Mouse (Mus musculus) mouse embryonic stem cell (cell line): ENCODE results near the gene Tmem104.

Experiments
- in situ Hi-C, 2 experiments: fragments of 300-500 bp; cut with MboI; formaldehyde crosslinking; loops; 1 replicate in 1 of 2; 3 replicates in 1 of 2; pipeline ENCODE4 v1.14.3; 2019 to 2020; ENCODE audit warnings: low sequenced_read_pairs in 2 of 2, low pct_unique_long_range_greater_than_20kb in 1 of 2, mixed read lengths in 1 of 2; ENCODE audit not compliant: unreplicated experiment in 1 of 2

Gene Tmem104

GRCm38 (mm10) chr11:115243783-115244182, 56.5 kb downstream of the Tmem104 start:
- in situ Hi-C loops = no loop called here

DNA sequence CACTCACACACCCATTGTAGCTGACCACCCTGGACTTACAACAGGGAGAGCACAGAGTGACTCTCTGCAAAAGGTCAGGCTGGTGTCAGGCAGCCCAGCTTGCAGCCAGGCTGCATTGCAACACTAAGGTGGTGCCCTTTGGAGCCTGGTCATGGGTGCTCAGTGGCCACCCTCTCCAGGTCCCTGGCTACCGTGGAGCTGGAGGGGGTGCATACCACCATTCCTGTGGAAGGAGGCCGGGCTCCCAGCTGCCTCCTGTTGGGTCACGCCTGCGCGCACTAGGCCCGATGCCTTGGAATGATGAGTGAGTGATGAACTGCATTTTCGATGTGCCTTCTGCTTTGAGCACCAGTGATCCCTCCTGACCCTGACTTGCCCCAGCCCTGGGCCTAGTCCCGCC, 57.6 kb downstream of the Tmem104 start:
- in situ Hi-C loops = no loop called here

GRCm38 (mm10) chr11:115246386-115246785, 59.1 kb downstream of the Tmem104 start:
- in situ Hi-C loops = no loop called here

GRCm38 (mm10) chr11:115247240-115247639, 60.0 kb downstream of the Tmem104 start:
- in situ Hi-C loops = no loop called here

DNA sequence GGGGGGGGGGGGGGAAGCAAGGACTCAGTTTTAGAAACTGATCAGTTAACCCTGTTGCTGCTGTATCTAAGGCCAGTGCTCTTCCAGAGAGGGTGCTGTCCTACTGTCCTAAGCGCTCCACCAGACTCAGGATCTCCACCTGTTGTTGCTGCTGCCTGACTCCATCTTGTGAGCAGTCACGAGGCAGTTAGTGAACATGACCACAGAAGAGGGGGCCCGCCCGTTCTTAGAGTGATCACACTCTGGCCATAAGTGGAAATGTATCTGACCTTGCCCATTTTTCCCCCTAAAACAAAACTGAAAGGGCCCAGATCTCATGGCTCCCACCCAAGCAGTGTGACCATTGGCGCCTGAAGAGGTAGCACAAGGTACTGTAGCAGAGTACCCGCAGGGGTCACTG, 60.7 kb downstream of the Tmem104 start:
- in situ Hi-C loops = no loop called here

DNA sequence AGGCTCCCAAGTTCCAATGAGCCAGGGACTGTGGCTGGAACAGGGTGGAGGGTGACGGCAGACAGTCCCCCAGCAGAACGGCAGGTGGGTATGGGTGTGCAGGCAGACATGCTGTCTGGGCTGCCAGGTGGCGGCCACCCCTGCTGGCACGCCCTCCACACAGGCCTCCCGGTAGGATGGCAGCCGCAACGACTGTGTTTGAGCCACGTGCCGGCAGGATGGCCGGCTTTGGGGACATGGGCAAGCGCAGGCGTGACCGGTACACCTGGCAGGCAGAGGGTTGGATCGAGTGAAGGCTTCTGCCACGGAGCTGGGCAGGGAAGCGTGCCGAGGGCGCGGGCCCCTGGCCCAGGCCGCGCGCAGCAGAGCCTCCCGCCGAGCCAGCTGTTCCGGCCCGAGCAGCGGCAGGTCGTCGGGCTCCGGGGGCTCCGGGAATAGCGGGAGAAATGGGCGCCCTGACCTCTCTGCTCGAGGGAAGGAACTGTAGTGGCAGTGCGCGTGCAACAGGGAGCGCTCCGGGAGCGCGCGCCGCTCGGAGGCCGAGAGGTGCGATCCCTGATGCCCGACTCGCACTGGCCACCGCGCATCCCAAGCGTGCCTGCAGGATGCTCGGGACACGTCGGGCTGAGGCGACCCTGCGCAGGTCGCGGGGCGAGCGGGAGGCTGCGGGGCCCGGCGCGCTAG, 62.6 kb downstream of the Tmem104 start:
- in situ Hi-C loops = loop anchor here in 1 of 2 experiments (25.0 kb wide), 1 partner anchor 88 kb away; the partner anchor contains the start of gene Slc9a3r1

DNA sequence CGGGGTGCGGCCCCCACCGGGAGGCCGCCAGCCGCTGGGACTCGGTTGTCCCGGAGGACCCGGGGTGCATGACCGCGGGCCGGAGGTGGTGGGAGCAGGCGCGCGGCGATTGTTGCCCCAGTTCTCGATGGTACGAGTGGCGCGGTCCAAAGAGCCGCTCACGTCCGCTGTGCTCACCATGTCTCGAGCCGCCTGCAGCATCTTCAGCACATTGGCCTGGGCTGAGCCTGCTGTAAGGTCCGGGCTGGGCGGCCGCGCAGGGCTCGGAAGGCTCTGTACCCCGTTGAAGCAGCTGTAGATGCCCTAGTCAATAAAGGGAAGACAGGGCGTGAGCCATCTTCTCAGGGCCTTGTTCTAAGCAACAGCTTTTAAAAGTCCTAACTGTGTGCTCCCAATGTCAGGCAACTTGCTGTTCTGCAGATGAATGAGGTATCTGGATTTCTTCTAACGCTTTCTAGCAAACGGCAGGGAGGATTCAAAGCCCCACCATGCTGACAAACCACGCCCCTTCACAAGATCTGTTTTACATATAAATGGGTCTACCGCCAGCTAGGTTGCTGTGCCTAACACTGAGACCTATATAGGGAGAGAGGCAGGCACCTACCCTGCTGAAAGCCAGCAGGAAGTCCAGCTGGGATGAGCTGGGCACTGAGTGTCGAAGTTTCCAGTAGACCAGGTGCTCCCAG, 63.3 kb downstream of the Tmem104 start:
- in situ Hi-C loops = loop anchor here in 1 of 2 experiments (25.0 kb wide), 1 partner anchor 88 kb away; the partner anchor contains the start of gene Slc9a3r1

DNA sequence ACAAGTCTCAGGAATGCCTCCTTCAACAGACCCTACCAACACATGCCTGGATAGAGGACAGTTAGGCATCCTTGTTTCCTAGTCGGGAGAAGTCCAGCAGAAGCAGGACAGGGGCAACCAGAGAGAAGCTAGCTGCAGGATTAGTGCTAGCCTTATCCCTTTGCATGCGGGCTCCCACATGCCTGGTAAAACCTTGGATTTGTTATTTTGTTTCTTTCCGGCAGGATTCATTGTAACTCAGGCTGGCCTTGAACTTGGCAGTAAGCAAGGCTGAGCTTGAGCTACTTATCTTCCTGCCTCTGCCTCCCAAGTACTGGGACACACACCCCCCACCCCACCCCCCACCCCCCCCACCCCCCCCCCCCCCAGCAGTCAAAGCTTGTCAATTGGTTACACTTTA, 64.0 kb downstream of the Tmem104 start:
- in situ Hi-C loops = loop anchor here in 1 of 2 experiments (25.0 kb wide), 1 partner anchor 89 kb away; the partner anchor contains the start of gene Slc9a3r1

DNA sequence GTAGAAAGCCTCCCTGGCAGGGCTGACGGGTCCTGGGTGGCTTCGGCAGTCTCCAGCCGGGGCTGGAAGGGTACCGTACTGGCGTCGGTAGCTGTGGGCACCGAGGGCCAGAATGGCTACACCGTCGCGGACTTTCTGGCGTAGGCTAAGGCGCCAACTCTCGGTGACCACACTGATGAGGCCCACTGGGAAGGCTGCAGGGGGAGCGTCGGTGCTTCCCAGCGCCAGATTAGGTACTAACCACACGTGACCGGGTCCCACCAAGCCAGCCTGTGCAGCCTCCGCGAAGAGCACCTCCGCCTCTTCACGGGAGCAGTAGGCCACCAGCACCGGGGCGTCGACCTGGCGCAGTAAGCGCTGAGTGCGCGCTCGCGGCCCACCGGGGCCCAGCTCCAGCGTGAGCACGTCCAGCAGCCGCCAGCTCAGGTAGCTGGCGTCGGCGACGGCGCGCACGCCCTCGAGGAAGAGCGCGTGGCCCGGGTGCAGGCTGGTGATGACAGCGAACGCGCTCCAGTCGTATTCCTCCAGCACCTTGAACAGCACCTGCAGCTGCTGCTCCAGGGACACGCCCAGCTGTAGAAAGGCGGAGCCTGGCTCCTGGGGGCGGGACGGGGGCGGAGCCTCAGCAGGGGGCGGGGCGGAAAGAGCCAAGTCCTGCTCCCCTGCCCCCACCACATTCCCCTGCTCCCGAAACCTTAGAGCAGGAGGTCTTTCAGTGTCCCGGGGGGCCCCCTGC, 70.7 kb downstream of the Tmem104 start:
- in situ Hi-C loops = loop anchor here in 1 of 2 experiments (25.0 kb wide), 1 partner anchor 96 kb away; the partner anchor contains the start of gene Slc9a3r1

DNA sequence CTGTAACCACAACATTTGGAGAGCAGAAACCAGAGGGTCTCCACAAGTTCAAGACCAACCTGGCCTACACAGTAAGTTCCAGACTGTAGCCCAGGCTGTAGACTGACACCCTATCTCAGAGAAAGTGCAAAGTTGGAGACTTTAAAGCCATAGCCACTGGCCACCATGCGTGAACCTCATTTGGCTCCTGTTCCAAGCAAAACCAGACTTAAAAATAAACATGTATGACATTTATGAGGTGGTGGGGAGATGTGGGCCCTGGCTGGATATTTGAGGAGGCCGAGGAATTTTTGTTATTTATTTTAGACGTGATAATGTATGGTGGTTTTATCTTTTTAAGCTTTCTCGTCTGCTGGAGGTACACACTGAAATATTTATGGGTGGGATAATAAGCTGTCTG, 71.8 kb downstream of the Tmem104 start:
- in situ Hi-C loops = loop anchor here in 1 of 2 experiments (25.0 kb wide), 1 partner anchor 97 kb away; the partner anchor contains the start of gene Slc9a3r1

DNA sequence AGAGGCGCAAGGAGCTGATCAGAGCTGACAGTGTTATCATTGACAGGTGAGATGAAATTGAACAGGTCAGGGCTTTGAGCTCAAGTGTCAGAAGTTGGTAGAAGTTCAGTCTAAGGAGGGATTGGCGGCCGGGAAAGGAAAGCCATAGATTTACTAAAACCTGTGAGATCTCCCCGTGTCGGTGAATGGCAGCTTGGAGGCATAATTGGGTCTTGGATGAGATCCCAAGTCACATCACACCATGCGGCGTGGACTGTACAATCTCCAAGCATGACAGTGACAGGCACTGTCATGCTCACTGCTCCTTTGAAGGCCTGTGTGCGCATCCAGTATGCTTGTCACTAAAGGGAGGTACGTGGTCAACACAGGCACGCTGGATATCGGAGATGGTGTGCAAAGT, 75.7 kb downstream of the Tmem104 start:
- in situ Hi-C loops = loop anchor here (5.0 to 25.0 kb wide), 2 partner anchors 56 to 101 kb away; partner anchors contain the start of gene Slc9a3r1 (in 1 of the 2)

GRCm38 (mm10) chr11:115264136-115264861, 77.0 kb downstream of the Tmem104 start:
- in situ Hi-C loops = loop anchor here (5.0 to 25.0 kb wide), 2 partner anchors 57 to 102 kb away; partner anchors contain the start of gene Slc9a3r1 (in 1 of the 2)

GRCm38 (mm10) chr11:115264862-115265668, 77.8 kb downstream of the Tmem104 start:
- in situ Hi-C loops = loop anchor here (5.0 to 25.0 kb wide), 2 partner anchors 58 to 103 kb away; partner anchors contain the start of gene Slc9a3r1 (in 1 of the 2)

DNA sequence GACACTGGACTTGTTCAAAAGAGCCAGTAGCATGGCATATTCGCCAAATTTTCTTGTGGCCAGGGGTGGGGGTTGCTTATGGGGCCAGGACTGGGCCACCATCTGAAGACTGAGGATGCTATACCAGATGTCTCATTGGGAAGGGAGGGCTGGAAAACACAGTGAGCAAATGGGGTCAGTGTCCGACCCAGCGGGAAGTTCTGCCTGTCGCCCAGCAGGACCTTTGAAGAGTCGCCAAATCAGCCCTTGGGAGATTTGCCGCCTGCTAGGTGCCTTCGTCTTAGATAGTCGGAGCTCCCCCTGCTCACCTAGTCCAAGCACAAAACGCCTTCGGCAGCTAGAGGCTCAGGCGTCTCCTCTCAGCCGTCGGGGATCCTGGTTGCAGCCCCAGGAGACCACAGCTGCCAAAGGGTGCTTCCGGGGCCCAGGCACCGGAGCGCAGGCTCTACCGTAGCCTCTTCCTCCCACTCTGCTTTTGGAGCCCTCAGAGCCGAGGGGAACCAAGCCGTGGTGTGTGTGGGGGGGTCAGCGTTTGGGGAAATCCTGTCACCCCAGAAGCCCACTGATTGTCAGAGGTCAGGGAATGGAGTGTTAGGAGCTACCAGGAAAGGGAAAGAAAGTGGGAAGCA, 78.6 kb downstream of the Tmem104 start:
- in situ Hi-C loops = loop anchor here in 1 of 2 experiments (25.0 kb wide), 1 partner anchor 104 kb away; the partner anchor contains the start of gene Slc9a3r1

- in situ Hi-C loops = loop anchor here in 1 of 2 experiments (25.0 kb wide), 1 partner anchor 104 kb away; the partner anchor contains the start of gene Slc9a3r1
Measured at GRCm38 (mm10) chr11:115266400-115266778, 79.1 kb downstream of the Tmem104 start.

- in situ Hi-C loops = loop anchor here in 1 of 2 experiments (25.0 kb wide), 1 partner anchor 105 kb away; the partner anchor contains the start of gene Slc9a3r1
Measured at GRCm38 (mm10) chr11:115267061-115267883, 80.0 kb downstream of the Tmem104 start, which contains the start of gene Grin2c. TSS of gene Grin2c (minus strand) at chr11:115267243.
